Mouse (Mus musculus): ENCODE data around the gene Slc17a9. TPM values are rescaled to one million over a fixed set of nuclear protein-coding genes. Genes with fewer than 3 reads are reported as not detected.

Slc17a9 gene
- polyA plus RNA-seq, 1 experiment, result 16.0 TPM

DNA sequence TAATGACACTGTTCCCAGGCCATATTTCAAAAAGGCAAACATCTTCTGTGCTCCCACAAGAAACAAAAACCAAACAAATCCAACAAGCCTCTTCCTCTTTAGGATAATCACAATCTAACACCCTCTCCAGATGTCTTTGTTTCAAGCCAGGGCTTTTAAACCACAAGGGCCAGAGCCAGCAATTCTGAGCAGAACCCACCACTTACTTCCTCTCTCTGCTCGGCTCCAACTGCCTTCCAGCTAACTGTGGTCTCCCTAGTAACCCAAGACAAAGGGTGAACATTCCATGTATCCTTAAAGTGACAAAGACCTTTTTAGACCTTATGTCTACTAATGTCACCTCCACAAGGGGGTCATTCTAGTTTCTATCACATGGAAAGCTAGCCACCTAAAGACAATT, 32.4 kb upstream of the Slc17a9 start:
- H3K4me3 ChIP-seq (ENCODE audit: control insufficient read depth, low read depth, low read length), result peak overlapping the region; percentile 80
- peaks cover 10% of the 10 kb centered on the region for H3K36me3 ChIP-seq (ENCODE audit: control insufficient read depth, insufficient read depth, low read length)
- peak; percentile 61; the same call in 1 of the 2 replicates for TF ChIP-seq POLR2A (IDR thresholded peaks at IDR 0.05; ENCODE audit: control insufficient read depth, low read depth, low read length)
- TF ChIP-seq CTCF (IDR thresholded peaks at IDR 0.05; ENCODE audit: control insufficient read depth, insufficient read depth, insufficient replicate concordance, low read depth, low read length), result no peak
- H3K27ac ChIP-seq (ENCODE audit: control insufficient read depth, insufficient read depth, low read depth, low read length), result peak overlapping the region; percentile 89
- H3K4me1 ChIP-seq (ENCODE audit: control insufficient read depth, insufficient read depth, low read length), result peaks cover 11% of the 10 kb centered on the region
- H3K27me3 ChIP-seq (ENCODE audit: control insufficient read depth, insufficient read depth, low read length), result no peaks in the 10 kb centered on the region

DNA sequence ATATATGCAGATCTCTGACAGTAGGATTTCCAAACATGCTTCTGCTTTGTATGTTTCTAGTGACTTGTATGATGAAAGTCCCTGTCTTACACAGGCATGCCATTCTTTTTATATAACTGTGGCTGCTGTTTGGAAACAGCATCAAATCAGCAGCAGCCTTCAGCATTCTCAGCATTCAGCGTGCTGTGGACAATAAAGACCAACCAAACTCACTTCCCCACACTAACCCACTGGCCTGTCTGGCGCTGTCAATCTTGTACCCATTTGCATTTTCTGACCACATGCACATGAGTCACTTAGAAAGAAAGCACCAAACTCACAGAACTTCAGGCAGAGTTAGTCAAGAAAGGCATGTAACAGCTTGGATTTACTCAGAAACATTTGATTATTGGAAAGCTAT, 29.9 kb upstream of the Slc17a9 start:
- TF ChIP-seq CTCF (IDR thresholded peaks at IDR 0.05; ENCODE audit: control insufficient read depth, insufficient read depth, insufficient replicate concordance, low read depth, low read length), result no peak
- H3K4me3 ChIP-seq (ENCODE audit: control insufficient read depth, low read depth, low read length), result no peak overlapping the region
- no peaks in the 10 kb centered on the region for H3K27me3 ChIP-seq (ENCODE audit: control insufficient read depth, insufficient read depth, low read length)
- peaks cover 7% of the 10 kb centered on the region for H3K4me1 ChIP-seq (ENCODE audit: control insufficient read depth, insufficient read depth, low read length)
- H3K27ac ChIP-seq (ENCODE audit: control insufficient read depth, insufficient read depth, low read depth, low read length), result no peak overlapping the region
- H3K36me3 ChIP-seq (ENCODE audit: control insufficient read depth, insufficient read depth, low read length), result peaks cover 2% of the 10 kb centered on the region

DNA sequence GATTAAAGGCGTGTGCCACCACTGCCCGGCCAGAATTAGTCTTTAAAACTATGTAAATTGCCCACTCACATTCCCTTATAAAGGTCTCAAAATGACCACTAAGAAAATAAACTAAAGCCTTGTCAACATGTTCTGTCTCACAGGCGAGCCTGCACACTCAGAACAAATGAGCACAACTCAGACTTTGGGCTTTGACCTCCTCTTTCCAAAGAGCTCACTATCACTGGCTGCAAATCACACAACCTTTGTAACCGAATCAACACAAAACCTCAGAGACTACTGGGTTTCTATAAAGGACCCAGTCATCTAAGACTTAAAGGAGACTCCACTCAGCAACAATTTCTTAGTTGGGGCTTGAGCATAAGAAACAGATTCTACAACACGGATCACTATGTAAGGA, 24.6 kb upstream of the Slc17a9 start:
- Histone ChIP-seq H3K36me3 (ENCODE audit: control insufficient read depth, insufficient read depth, low read length) (no peaks in the 10 kb centered on the region), H3K27ac (ENCODE audit: control insufficient read depth, insufficient read depth, low read depth, low read length) (peak overlapping the region; percentile 97), H3K4me1 (ENCODE audit: control insufficient read depth, insufficient read depth, low read length) (peaks cover 5% of the 10 kb centered on the region), H3K4me3 (ENCODE audit: control insufficient read depth, low read depth, low read length) (peak overlapping the region; percentile 97), H3K27me3 (ENCODE audit: control insufficient read depth, insufficient read depth, low read length) (no peaks in the 10 kb centered on the region)
- TF ChIP-seq POLR2A (IDR thresholded peaks at IDR 0.05; ENCODE audit: control insufficient read depth, low read depth, low read length) (no peak), CTCF (IDR thresholded peaks at IDR 0.05; ENCODE audit: control insufficient read depth, insufficient read depth, insufficient replicate concordance, low read depth, low read length) (no peak)

DNA sequence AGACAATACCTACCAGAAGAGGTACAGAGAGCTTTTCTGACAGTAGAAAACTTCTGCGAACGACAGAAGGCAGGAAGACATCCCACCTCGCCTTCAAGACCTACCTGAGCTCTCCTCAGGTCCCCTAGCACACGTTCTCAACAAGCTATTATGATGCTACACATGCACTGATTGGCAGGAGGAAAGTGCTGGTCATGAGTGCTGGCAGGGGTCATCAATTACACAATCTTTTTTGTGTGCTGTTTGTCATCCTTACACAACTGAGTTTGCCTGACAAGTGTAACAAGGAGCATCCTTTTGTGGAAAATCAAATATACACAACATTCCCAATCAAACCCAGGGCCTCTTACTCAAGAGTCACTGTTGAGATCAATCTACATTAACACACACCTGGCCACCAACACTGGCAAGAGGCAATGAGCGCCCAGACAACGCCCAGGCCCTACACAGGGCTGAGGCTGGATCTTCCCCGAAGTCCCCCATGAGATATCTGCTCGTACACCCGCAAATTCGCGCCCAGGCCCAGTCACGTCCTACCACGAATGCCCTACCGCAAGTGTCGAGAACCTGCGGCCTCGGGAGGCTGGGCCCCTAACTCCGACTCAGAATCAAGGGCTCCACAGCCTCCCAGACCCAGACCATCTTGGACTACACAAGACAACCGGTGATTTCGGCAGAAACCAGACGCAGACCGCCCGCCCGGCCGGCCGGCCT, 23.9 kb upstream of the Slc17a9 start:
- Histone ChIP-seq H3K36me3 (ENCODE audit: control insufficient read depth, insufficient read depth, low read length) (no peaks in the 10 kb centered on the region), H3K27ac (ENCODE audit: control insufficient read depth, insufficient read depth, low read depth, low read length) (peak overlapping the region; percentile 97), H3K27me3 (ENCODE audit: control insufficient read depth, insufficient read depth, low read length) (no peaks in the 10 kb centered on the region), H3K4me3 (ENCODE audit: control insufficient read depth, low read depth, low read length) (peak overlapping the region; percentile 97), H3K4me1 (ENCODE audit: control insufficient read depth, insufficient read depth, low read length) (peaks cover 5% of the 10 kb centered on the region)
- TF ChIP-seq POLR2A (IDR thresholded peaks at IDR 0.05; ENCODE audit: control insufficient read depth, low read depth, low read length) (peak; percentile 56; the same call in 1 of the 2 replicates), CTCF (IDR thresholded peaks at IDR 0.05; ENCODE audit: control insufficient read depth, insufficient read depth, insufficient replicate concordance, low read depth, low read length) (no peak)

DNA sequence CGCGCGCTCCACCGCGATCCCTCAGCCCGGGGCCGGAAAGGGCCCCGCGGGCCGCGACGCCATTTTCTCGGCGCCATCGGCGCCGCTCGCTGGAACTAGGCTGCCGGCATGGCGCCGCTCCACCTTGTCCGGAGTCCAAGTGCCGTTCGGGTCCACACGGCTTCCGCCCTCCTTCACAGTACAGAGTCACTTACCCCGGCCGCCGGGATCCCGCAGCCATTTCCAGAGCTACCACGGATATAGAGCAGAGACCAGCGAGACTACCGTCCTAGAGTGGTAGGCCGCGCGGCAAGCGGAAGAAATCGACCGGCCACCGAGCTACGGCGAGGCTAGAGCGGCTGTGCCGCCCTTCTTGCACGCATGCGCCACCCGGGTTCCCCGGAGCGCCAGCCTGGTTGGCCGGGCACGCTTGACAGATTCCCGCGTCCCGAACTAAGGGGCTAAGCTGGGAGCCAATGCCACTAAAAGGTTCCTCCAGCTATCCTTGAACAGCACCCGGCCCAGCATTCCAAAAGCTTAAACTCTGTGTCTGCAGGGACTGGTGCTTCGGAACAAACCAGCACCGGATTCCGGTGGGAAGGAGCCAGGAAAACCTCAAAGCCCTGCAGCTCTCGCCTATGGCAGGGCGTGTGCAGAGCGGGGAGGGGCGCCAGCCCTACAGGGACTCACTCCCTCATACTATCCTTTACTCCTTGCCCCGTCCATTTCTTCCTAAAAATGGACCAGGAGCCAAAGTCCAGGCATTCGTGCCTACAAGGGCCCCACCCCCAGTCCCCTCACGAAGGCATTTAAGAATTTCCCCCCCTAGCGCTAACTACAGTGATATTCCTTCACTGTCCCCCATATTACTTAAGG, 23.1 kb upstream of the Slc17a9 start:
- H3K36me3 ChIP-seq (ENCODE audit: control insufficient read depth, insufficient read depth, low read length), result no peaks in the 10 kb centered on the region
- TF ChIP-seq POLR2A (IDR thresholded peaks at IDR 0.05; ENCODE audit: control insufficient read depth, low read depth, low read length) (peak; percentile 67), CTCF (IDR thresholded peaks at IDR 0.05; ENCODE audit: control insufficient read depth, insufficient read depth, insufficient replicate concordance, low read depth, low read length) (no peak)
- H3K4me3 ChIP-seq (ENCODE audit: control insufficient read depth, low read depth, low read length), result peak overlapping the region; percentile 97
- H3K27ac ChIP-seq (ENCODE audit: control insufficient read depth, insufficient read depth, low read depth, low read length), result peak overlapping the region; percentile 97
- H3K4me1 ChIP-seq (ENCODE audit: control insufficient read depth, insufficient read depth, low read length), result peaks cover 5% of the 10 kb centered on the region
- H3K27me3 ChIP-seq (ENCODE audit: control insufficient read depth, insufficient read depth, low read length), result no peaks in the 10 kb centered on the region

DNA sequence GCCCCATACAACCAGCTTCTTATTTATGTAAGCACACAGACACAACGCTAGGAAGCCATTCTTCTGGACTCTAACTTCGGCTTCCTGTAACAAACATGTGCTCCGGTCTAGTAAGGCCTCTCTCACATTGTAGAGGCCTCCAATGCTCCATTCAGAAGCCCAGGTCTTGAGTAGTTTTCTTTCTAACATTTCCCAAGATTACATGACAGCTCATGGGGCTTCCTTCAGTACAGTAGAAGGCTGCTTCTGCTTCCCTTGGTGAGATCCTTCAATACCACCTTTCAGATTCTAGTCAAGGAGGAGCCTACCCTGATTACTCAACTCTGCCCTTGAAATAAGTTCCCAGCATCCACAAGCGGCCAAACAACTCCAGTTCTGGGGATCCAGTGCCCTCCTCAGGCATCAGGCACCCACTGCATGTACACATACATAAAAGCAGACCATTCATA, 22.3 kb upstream of the Slc17a9 start:
- peak overlapping the region; percentile 97 for H3K27ac ChIP-seq (ENCODE audit: control insufficient read depth, insufficient read depth, low read depth, low read length)
- TF ChIP-seq POLR2A (IDR thresholded peaks at IDR 0.05; ENCODE audit: control insufficient read depth, low read depth, low read length) (no peak), CTCF (IDR thresholded peaks at IDR 0.05; ENCODE audit: control insufficient read depth, insufficient read depth, insufficient replicate concordance, low read depth, low read length) (no peak)
- H3K4me1 ChIP-seq (ENCODE audit: control insufficient read depth, insufficient read depth, low read length), result peaks cover 5% of the 10 kb centered on the region
- H3K27me3 ChIP-seq (ENCODE audit: control insufficient read depth, insufficient read depth, low read length), result no peaks in the 10 kb centered on the region
- H3K36me3 ChIP-seq (ENCODE audit: control insufficient read depth, insufficient read depth, low read length), result no peaks in the 10 kb centered on the region
- peak overlapping the region; percentile 97 for H3K4me3 ChIP-seq (ENCODE audit: control insufficient read depth, low read depth, low read length)

DNA sequence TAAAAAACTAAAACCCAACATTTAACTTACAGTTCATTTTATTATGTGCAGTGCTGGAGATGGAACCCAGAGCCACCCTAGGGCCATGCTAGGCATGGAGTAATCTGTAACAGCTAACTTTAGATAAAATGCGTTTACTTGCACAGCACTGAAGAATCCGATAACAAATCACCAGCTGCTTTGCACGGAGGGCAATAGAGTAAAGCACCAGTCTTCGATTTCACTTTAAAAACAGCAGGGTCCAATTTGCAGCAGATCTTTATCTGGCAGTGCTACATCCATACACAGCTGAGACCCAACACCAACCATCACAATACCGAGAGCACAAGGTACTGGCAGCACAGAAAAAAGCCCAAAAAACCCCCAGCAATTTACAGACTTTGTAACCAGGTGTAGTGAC, 21.9 kb upstream of the Slc17a9 start:
- H3K27me3 ChIP-seq (ENCODE audit: control insufficient read depth, insufficient read depth, low read length), result no peaks in the 10 kb centered on the region
- no peak for TF ChIP-seq CTCF (IDR thresholded peaks at IDR 0.05; ENCODE audit: control insufficient read depth, insufficient read depth, insufficient replicate concordance, low read depth, low read length)
- TF ChIP-seq POLR2A (IDR thresholded peaks at IDR 0.05; ENCODE audit: control insufficient read depth, low read depth, low read length), result no peak
- no peak overlapping the region for H3K27ac ChIP-seq (ENCODE audit: control insufficient read depth, insufficient read depth, low read depth, low read length)
- H3K36me3 ChIP-seq (ENCODE audit: control insufficient read depth, insufficient read depth, low read length), result no peaks in the 10 kb centered on the region
- H3K4me1 ChIP-seq (ENCODE audit: control insufficient read depth, insufficient read depth, low read length), result peaks cover 5% of the 10 kb centered on the region
- no peak overlapping the region for H3K4me3 ChIP-seq (ENCODE audit: control insufficient read depth, low read depth, low read length)
